Mouse (Mus musculus): ENCODE measurements around the gene Galnt16.

Galnt16 gene

DNA sequence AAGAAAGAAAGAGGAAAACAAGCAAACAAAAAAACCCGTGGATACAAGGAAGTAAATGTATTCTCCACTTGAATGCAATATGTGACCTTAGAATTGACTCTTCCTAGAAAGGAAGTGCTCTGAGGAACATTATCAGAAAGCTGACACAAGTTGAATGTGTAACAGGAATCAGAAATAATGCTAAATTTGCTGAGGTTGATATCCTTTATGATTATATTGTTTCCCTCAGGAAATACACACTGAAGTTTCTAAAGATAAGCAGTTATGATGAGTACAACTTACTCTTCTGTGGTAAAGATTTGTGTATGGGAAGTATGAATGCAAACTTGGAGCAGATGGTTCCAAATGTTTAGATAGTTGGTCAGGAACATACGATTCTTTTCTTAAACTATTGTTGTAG is 150.3 kb downstream of the Galnt16 start:
- no peak for DNase-seq (ENCODE audit: low spot score)

DNA sequence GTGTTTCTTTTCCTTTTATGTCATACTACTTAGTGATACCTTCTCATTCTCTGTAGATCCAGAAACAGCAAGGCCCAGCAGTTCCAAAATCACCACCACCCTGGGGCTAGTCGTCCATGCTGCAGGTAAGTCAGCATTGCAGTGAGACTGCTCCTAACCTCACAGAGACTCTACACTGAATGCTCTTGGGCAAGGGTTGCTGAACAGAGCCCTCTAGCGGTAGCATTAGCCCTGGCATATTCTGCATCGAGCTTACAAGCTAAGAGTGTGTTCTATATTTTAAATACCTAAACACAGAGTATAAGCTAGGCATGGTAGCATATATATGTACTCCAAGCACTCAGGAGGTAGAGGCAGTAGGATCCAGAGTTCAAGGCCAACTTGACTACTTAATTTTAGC is 155.1 kb downstream of the Galnt16 start:
- no peak for DNase-seq (ENCODE audit: low spot score)
